Mouse (Mus musculus) left cerebral cortex, postnatal 36 days (tissue): ENCODE measurements around the gene Epn2. TPM values are rescaled to one million over a fixed set of nuclear protein-coding genes. Genes with fewer than 3 reads are reported as not detected.

ENCODE experiments used
- DNase-seq, 2 experiments: peaks; one replicate each; pipeline ENCODE4 v3.0.0; 2021 to 2022; ENCODE audit warnings: low spot score in 2 of 2, mixed read lengths in 1 of 2
- intact Hi-C: fragments of 180-260 bp; cut with DNase I; formaldehyde crosslinking; loops from one replicate; pipeline ENCODE4 v1.15.1; 2025
- total RNA-seq, 2 experiments: library from RNA; stranded (reverse); gene quantifications; 2 replicates each; pipeline ENCODE4 v1.2.3; 2021

Epn2 gene
- total RNA-seq = 100 to 1,000 TPM; 111 to 126 TPM

GRCm38 (mm10) chr11:61578983-61579877, at the start of gene Epn2:
Gene Epn2, minus strand, starts transcription at chr11:61579687.
- peak; percentile 75 to 78 for DNase-seq
- intact Hi-C loops = loop anchor here (2.0 to 5.0 kb wide), 3 partner anchors 38 to 72 kb away; partner anchors contain the start of gene B9d1

GRCm38 (mm10) chr11:61626509-61626908, 47.0 kb upstream of the Epn2 start:
- DNase-seq = no peak
- intact Hi-C loops = no loop called here

GRCm38 (mm10) chr11:61625136-61625535, 45.6 kb upstream of the Epn2 start:
- peak; percentile 28 to 55 for DNase-seq
- intact Hi-C loops = no loop called here

GRCm38 (mm10) chr11:61620762-61621161, 41.3 kb upstream of the Epn2 start:
- no peak for DNase-seq
- intact Hi-C loops = loop anchor here (1.0 to 2.0 kb wide), 2 partner anchors 94 to 206 kb away; no protein-coding TSS in a partner anchor

- intact Hi-C loops = loop anchor here (1.0 to 2.0 kb wide), 2 partner anchors 95 to 206 kb away; no protein-coding TSS in a partner anchor
- peak; percentile 82 to 85 for DNase-seq
These were observed 40.8 kb upstream of the Epn2 start for GRCm38 (mm10) chr11:61620254-61620670.

GRCm38 (mm10) chr11:61619791-61620241, 40.3 kb upstream of the Epn2 start:
- DNase-seq = peak; percentile 73 to 75
- intact Hi-C loops = loop anchor here (1.0 to 5.0 kb wide), 3 partner anchors 95 to 206 kb away; no protein-coding TSS in a partner anchor

- no peak for DNase-seq
- intact Hi-C loops = loop anchor here (5.0 kb wide), 1 partner anchor 102 kb away; no protein-coding TSS in a partner anchor
These were observed 39.9 kb upstream of the Epn2 start for GRCm38 (mm10) chr11:61619356-61619755.

GRCm38 (mm10) chr11:61618571-61618970, 39.1 kb upstream of the Epn2 start:
- intact Hi-C loops = loop anchor here (5.0 kb wide), 1 partner anchor 101 kb away; no protein-coding TSS in a partner anchor
- no peak for DNase-seq

GRCm38 (mm10) chr11:61618131-61618530, 38.6 kb upstream of the Epn2 start:
- intact Hi-C loops = loop anchor here (5.0 kb wide), 1 partner anchor 101 kb away; no protein-coding TSS in a partner anchor
- DNase-seq = no peak

GRCm38 (mm10) chr11:61617293-61617975, 37.9 kb upstream of the Epn2 start:
- no peak for DNase-seq
- intact Hi-C loops = loop anchor here (2.0 to 5.0 kb wide), 2 partner anchors 39 to 100 kb away; partner anchors contain the start of gene Epn2

- no peak for DNase-seq
- intact Hi-C loops = loop anchor here (2.0 to 5.0 kb wide), 2 partner anchors 38 to 99 kb away; partner anchors contain the start of gene Epn2
These were observed 37.2 kb upstream of the Epn2 start for GRCm38 (mm10) chr11:61616523-61617292.

- no peak for DNase-seq
- intact Hi-C loops = loop anchor here (2.0 to 5.0 kb wide), 2 partner anchors 37 to 99 kb away; partner anchors contain the start of gene Epn2
These were observed 36.4 kb upstream of the Epn2 start for GRCm38 (mm10) chr11:61615686-61616522.

- intact Hi-C loops = no loop called here
- no peak for DNase-seq
These were observed 34.9 kb upstream of the Epn2 start for GRCm38 (mm10) chr11:61614401-61614800.

- intact Hi-C loops = no loop called here
- no peak for DNase-seq
These were observed 32.7 kb upstream of the Epn2 start for GRCm38 (mm10) chr11:61612116-61612635.

- intact Hi-C loops = no loop called here
- DNase-seq = no peak
These were observed 31.7 kb upstream of the Epn2 start for GRCm38 (mm10) chr11:61611197-61611596.

- intact Hi-C loops = no loop called here
These were observed 28.6 kb upstream of the Epn2 start for GRCm38 (mm10) chr11:61608072-61608471.

GRCm38 (mm10) chr11:61602705-61603104, 23.2 kb upstream of the Epn2 start:
- intact Hi-C loops = no loop called here
- no peak for DNase-seq

More at GRCm38 (mm10) chr11:61608072-61608471, 28.6 kb upstream of the Epn2 start:
- DNase-seq = no peak

GRCm38 (mm10) chr11:61601465-61601864, 22.0 kb upstream of the Epn2 start:
- DNase-seq = no peak
- intact Hi-C loops = no loop called here
